Mouse (Mus musculus) gastrocnemius, postnatal 4 days (tissue): Measurements from ENCODE around the gene Dnaja3. TPM values are rescaled to one million over a fixed set of nuclear protein-coding genes. Genes with fewer than 3 reads are reported as not detected.

Source experiments
- DNase-seq, 2 experiments: peaks; one replicate each; pipeline ENCODE4 v3.0.0; 2021 to 2022; ENCODE audit warnings: low spot score in 2 of 2, mixed read lengths in 2 of 2
- total RNA-seq, 2 experiments: library from RNA; stranded (reverse); gene quantifications; 2 replicates each; pipeline ENCODE4 v1.2.3; 2021

Dnaja3 gene
- total RNA-seq, 2 experiments from 2014 or later, result 61.8 to 62.1 TPM

GRCm38 (mm10) chr16:4605514-4606131 is 34.2 kb upstream of the Dnaja3 start:
- DNase-seq, result no peak

- DNase-seq, result peak in 1 of 2 experiments; percentile 42
Observed at GRCm38 (mm10) chr16:4606431-4607084, 33.2 kb upstream of the Dnaja3 start.

GRCm38 (mm10) chr16:4607818-4608531 is 31.8 kb upstream of the Dnaja3 start:
- DNase-seq, result peak; percentile 62 to 77

GRCm38 (mm10) chr16:4608532-4609059 is 31.2 kb upstream of the Dnaja3 start:
- no peak for DNase-seq

- DNase-seq, result no peak
Observed at GRCm38 (mm10) chr16:4611193-4611592, 28.6 kb upstream of the Dnaja3 start.

GRCm38 (mm10) chr16:4611676-4612075 is 28.1 kb upstream of the Dnaja3 start:
- no peak for DNase-seq

- DNase-seq, result no peak
Observed at GRCm38 (mm10) chr16:4613736-4614135, 26.1 kb upstream of the Dnaja3 start.

- DNase-seq, result no peak
Observed at GRCm38 (mm10) chr16:4614639-4615038, 25.1 kb upstream of the Dnaja3 start.

- DNase-seq, result no peak
Observed at GRCm38 (mm10) chr16:4615297-4615696, 24.5 kb upstream of the Dnaja3 start.

- no peak for DNase-seq
Observed at GRCm38 (mm10) chr16:4616829-4617228, 23.0 kb upstream of the Dnaja3 start.

- no peak for DNase-seq
Observed at GRCm38 (mm10) chr16:4624074-4624473, 15.7 kb upstream of the Dnaja3 start.

GRCm38 (mm10) chr16:4624481-4625110 is 15.2 kb upstream of the Dnaja3 start, which contains the start of gene Pam16:
Gene Pam16 (minus strand): TSS chr16:4624988.
- peak; percentile 86 to 93 for DNase-seq

GRCm38 (mm10) chr16:4627105-4627504 is 12.7 kb upstream of the Dnaja3 start:
- DNase-seq, result no peak

GRCm38 (mm10) chr16:4628898-4629419 is 10.8 kb upstream of the Dnaja3 start:
- DNase-seq, result no peak

- DNase-seq, result peak; percentile 77 to 84
Observed at GRCm38 (mm10) chr16:4629950-4630349, 9.8 kb upstream of the Dnaja3 start.

- no peak for DNase-seq
Observed at GRCm38 (mm10) chr16:4632050-4632449, 7.7 kb upstream of the Dnaja3 start.

GRCm38 (mm10) chr16:4633661-4634060 is 6.1 kb upstream of the Dnaja3 start:
- DNase-seq, result no peak

- no peak for DNase-seq
Observed at GRCm38 (mm10) chr16:4634681-4635080, 5.1 kb upstream of the Dnaja3 start.

GRCm38 (mm10) chr16:4635760-4636159 is 4.0 kb upstream of the Dnaja3 start:
- no peak for DNase-seq

GRCm38 (mm10) chr16:4638891-4639390 is 848 bp upstream of the Dnaja3 start:
- DNase-seq, result no peak
